Mouse (Mus musculus) G1E (cell line): ENCODE data around the gene Eif4a1.

Experiments used
- CTCF ChIP-seq: IDR thresholded peaks from 2 replicates; pipeline ENCODE4 v1.5.1; 2012; ENCODE audit warnings: low read depth, low read length, inconsistent platforms, mixed read lengths
- GATA1 ChIP-seq: IDR thresholded peaks from 2 replicates; pipeline ENCODE4 v1.6.1; 2012; ENCODE audit warnings: borderline replicate concordance, low read length, inconsistent platforms, mixed read lengths
- GATA2 ChIP-seq: IDR thresholded peaks from 2 replicates; pipeline ENCODE4 v1.6.1; 2012; ENCODE audit warnings: low read depth, low read length, inconsistent platforms, borderline replicate concordance
- POLR2AphosphoS5 ChIP-seq: IDR thresholded peaks from 2 replicates; pipeline ENCODE4 v1.6.1; 2012; ENCODE audit warnings: low read depth, low read length, inconsistent platforms; ENCODE audit not compliant: insufficient replicate concordance
- TAL1 ChIP-seq: conservative IDR thresholded peaks from 2 replicates; pipeline ENCODE4 v1.6.1; 2012; ENCODE audit warnings: low read depth, low read length, inconsistent platforms, mixed read lengths

GRCm38 (mm10) chr11:69699595-69699994 lies 27.4 kb upstream of the Eif4a1 start:
- TF ChIP-seq CTCF (no peak), GATA1 (no peak), GATA2 (no peak), TAL1 (no peak), POLR2AphosphoS5 (no peak)
